Mouse (Mus musculus) limb, embryonic 13.5 days (tissue): ENCODE data around the gene Pcbd2. TPM values are rescaled to one million over a fixed set of nuclear protein-coding genes. Genes with fewer than 3 reads are reported as not detected.

Experiments
- polyA plus RNA-seq: library from polyadenylated mRNA; unstranded; fragments of >200 nt; fragmentation: Nextera tagmentation; extraction: Ambion mirVana; gene quantifications from 2 replicates; pipeline ENCODE4 v1.2.1, GENCODE M21; 2015

The Pcbd2 gene
- polyA plus RNA-seq, 1 experiment from 2014 or later = 40.2 TPM

Other genes with a start within 250 kb of the Pcbd2 start
- gene Dbn1, start 239.3 kb upstream of the Pcbd2 start, polyA plus RNA-seq = 297 and 304 TPM in 2 replicates
- 175 and 181 TPM in 2 replicates for gene Pdlim7, start 213.7 kb upstream of the Pcbd2 start, polyA plus RNA-seq
- gene Dok3, start 198.1 kb upstream of the Pcbd2 start, polyA plus RNA-seq = 2.3 and 2.9 TPM in 2 replicates
- gene Ddx41, start 190.7 kb upstream of the Pcbd2 start, polyA plus RNA-seq = 71.4 and 73.4 TPM in 2 replicates
- 50.7 and 52.8 TPM in 2 replicates for gene Fam193b, start 156.2 kb upstream of the Pcbd2 start, polyA plus RNA-seq
- 166 and 175 TPM in 2 replicates for gene Tmed9, start 153.6 kb upstream of the Pcbd2 start, polyA plus RNA-seq
- gene B4galt7, start 127.5 kb upstream of the Pcbd2 start, polyA plus RNA-seq = 34.8 and 37.3 TPM in 2 replicates
- 71.8 and 77.7 TPM in 2 replicates for gene Caml, start 104.4 kb upstream of the Pcbd2 start, polyA plus RNA-seq
- gene Ddx46, start 92.3 kb upstream of the Pcbd2 start, polyA plus RNA-seq = 38.8 and 39.9 TPM in 2 replicates
- 65.9 and 66.4 TPM in 2 replicates for gene B230219D22Rik, start 34.2 kb upstream of the Pcbd2 start, polyA plus RNA-seq
- 109 and 113 TPM in 2 replicates for gene Txndc15, start 12.7 kb upstream of the Pcbd2 start, polyA plus RNA-seq
- gene Catsper3, start 57.2 kb downstream of the Pcbd2 start, polyA plus RNA-seq = 0.14 TPM in 1 of 2 replicates, not detected in the other
- gene Pitx1, start 108.8 kb downstream of the Pcbd2 start, polyA plus RNA-seq = 88.9 and 109 TPM in 2 replicates